Mouse (Mus musculus) erythroblast, adult 5-6 weeks (primary cell): ENCODE data around the gene Prpsap1. TPM values are rescaled to one million over a fixed set of nuclear protein-coding genes. Genes with fewer than 3 reads are reported as not detected.

Source experiments
- ATAC-seq: replicated peaks from 2 replicates; pipeline ENCODE4 v1.8.0; 2016; ENCODE audit warnings: moderate number of reproducible peaks, mild to moderate bottlenecking, moderate TSS enrichment, inconsistent platforms; ENCODE audit not compliant: poor library complexity, low FRiP score, severe bottlenecking
- total RNA-seq, 2 experiments: library from RNA; stranded (forward) in 1 of 2; stranded (reverse) in 1 of 2; fragments of 150-400 nt in 1 of 2; fragments of 200-764, 138-1000 nt in 1 of 2; gene quantifications; 2 replicates each; pipeline versions ENCODE4 v1.2.3 to v1.2.4; 2015 to 2017; ENCODE audit warnings: low replicate concordance in 2 of 2

Gene Prpsap1
- total RNA-seq (2015; ENCODE audit: low replicate concordance) (9.8 and 11.1 TPM in 2 replicates), total RNA-seq (2017; ENCODE audit: low replicate concordance) (9.2 and 14.1 TPM in 2 replicates)

- ATAC-seq = peak; percentile 59
Observed at GRCm38 (mm10) chr11:116493795-116494252, at the start of gene Prpsap1. Gene Prpsap1, minus strand, starts transcription at chr11:116494202.

DNA sequence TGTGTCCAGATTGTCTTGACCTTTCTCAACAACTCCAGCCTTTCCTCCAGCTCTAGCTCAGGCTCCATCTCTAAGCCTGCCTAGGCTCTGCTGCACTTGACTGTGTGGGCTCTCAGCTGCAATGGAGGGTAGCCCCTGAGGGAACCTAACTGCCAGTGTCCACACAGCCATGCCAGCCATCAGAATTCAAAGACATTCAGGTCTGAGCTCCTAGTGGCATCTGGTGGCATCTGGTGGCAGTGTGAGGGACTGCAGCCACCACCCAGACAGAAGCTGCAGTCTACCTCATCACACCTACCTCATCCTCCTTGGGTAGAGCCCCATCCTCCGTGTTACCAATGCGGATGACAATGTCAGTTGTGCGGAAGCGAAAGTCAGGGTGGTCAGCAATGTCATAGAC, 49.1 kb upstream of the Prpsap1 start:
- peak; percentile 33; the same call in 1 of the 2 replicates for ATAC-seq

GRCm38 (mm10) chr11:116541183-116541582, 47.2 kb upstream of the Prpsap1 start:
- no peak for ATAC-seq

GRCm38 (mm10) chr11:116538142-116538735, 44.2 kb upstream of the Prpsap1 start:
- ATAC-seq = peak; percentile 9

DNA sequence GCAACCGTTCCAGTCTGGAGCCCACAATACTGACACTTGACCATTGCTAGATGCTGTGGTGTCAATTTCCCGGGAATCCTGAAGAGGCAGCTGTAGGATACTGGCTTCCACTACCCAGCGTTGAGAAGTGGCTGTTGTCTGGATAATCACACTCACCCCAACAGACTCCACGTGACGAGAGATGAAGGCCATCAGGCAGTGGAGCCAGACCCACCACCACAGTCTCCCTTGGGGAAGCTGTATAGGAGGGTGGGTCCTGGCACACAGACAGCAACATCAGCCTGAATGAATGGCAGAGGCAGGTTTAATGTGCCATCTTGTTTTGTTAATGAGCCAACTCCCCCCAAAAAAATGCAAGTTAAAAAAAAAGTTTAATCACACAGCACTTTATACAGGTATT, 43.4 kb upstream of the Prpsap1 start:
- ATAC-seq = no peak

DNA sequence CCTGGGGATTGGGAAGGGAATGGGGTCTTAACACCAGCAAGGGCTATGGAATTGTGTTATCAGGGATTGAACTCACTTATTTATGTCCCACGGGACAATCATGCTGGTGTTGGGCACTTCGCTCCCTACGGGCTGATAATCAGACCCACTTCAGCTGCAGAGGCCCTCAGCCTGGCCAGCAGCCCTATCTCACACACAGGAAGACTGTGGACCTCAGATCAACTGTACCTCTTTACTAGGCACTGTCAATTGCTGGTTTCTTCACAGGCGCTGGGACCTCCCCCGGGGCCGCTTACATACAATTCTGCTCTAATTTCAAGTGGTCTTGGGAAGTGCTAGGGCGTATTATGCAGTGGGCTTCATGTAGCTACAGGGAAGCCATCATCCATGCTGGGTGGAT, 42.7 kb upstream of the Prpsap1 start:
- 0 out of 2 replicates have a peak, but pooled peaks have one; percentile 7 for ATAC-seq

GRCm38 (mm10) chr11:116534154-116534865, 40.3 kb upstream of the Prpsap1 start:
- ATAC-seq = peak; percentile 42

DNA sequence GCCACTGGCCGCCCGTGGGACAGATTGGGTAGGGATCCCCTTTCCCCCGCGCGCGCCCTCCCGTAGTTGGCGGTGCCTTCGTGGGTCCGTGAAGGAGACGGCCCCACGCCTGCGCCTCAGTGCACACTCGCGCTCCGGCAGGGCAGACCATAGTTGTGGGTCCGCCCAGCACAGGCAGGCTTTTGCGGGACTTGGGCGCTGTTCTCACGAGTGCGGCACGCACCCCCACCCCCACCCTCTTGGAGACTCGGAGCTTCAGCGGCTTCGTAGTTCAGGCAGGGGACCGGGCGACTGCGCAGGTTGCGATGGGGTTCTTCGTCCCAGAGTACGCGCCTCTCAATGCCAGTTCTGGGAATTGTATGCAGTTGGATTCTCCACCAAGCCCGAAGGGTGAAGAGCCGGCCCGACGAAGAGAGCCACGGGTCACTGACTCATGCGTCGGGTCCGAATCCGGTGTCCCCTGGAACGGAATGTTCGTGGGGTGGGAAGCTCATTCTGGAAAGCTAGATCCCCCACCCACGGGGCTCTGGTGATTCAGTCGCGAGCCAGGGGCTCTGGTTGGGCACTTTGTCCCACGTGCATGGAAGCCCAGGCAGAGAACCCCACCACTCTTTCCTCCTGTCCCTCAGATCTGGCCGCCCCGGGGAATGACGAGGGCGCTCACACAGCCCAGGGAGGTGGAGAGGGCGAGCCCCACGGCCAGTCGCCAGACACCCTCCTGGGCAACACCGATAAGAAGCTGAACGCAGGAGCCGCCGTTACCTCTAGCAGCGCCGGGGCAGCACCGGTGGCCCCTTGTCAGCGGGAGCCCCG, 39.5 kb upstream of the Prpsap1 start:
- ATAC-seq = peak; percentile 50

- peak; percentile 40 for ATAC-seq
Observed at GRCm38 (mm10) chr11:116532810-116533338, 38.9 kb upstream of the Prpsap1 start.

DNA sequence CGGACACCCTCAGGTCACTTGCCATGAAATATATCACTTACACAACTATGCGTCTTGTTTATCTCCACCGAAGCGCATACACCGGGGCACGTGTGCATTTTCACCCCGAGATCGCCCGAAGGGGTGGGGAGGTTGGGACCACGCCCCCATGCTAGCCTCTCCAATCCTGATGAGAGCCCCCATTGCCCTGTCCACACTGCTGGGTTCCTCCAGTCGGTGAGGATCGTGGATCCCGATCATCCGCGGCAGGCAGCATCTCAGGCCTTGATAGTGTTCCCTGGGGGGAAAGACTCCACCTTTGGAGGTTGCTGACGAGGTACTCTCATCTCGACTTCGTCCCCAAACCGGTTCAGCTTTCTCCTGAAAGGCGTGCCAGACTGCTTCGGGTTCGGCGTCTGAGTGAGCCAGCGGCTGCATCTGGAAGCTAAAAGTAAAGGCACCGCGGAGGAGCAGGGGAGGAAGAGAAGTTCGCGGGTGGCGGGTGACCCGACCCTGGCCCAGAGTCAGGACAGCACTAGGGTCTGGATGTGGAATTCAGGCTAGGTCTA, 38.3 kb upstream of the Prpsap1 start:
- peak; percentile 26 for ATAC-seq

DNA sequence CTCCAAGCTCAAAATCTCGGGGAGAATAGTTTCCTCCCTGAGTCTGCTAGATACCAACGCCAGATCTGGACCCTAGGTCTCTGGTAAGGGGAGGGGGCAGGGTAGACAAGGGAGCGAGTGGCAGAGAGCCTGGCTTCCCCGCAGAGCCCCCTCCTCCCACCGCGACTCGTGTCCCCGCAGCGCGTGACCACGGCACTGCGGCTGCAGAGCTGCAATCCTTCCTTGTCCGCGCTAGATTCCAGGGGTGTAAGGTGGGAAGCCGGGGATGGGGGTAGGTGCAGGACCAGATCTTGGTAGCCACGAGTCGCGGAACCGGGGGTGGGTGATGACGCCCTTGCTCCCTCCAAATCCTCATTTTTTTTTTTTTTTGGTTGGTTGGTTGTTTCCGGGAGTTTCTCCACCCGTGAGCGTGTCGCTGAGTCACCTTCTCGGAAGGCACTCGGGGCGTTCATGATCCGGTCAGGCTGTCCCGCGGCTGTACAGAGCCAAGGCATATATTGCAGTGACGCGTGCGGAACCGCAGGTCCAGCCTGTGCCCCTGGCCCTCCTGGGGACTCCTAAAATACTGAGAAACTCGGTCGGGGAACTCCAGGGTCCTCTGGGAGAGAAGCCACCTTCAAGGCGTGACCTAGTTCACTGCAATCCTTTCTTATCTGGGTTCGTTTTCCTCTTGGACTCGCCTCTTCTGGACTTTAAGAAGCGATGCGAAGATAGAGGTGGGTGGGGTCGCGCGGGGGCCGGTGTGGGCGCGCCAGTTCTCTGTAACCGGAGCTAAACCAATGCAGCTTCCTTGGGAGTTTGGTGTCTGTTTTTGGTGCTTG, 37.6 kb upstream of the Prpsap1 start:
- no peak for ATAC-seq

DNA sequence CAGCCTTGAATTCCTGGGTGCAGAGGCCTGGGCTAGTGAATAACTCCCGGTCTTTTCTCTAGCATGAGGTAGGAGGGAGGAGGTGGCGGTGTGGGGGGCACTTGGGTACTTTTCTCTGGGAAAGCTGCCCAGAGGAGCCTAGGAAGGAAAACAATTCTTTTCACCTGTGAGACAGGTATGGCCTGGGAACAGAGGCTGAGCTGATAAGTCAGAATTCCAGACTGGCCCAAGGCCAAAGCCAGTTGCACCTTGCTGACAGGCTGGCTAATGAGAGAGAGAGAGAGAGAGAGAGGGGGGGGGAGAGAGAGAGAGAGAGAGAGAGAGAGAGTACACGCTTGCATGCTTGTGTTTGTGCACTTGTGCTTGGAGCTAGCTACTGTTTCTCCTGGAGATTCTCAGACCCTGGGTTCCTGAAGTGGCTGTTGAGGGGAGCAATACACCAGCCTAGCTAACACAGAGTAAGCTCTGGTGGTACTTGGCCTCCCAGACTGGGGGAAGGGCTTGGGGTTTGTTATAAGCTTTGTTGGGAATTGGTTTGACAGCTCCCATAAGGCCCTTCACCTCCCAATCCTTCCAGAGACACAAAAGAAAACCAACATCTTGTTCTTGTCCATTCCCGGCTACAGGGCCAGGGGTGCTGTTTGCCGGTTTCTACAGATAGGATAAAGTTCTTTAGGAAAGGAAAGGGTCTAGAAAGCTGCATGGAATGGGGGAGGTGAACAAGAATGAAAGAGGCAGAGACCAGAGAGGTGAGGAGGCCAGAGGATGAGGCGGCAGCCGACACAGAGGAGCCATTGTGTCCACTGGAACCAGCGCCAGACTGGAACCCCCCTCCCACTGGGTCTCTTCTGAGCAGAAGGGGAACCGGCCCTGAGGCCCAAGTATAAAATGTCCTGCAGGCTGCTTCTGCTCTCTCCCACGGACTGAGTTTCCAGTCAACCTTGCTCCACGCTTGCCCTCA, 36.5 kb upstream of the Prpsap1 start, which contains the start of gene Sphk1:
TSS of gene Sphk1 (plus strand) at position 739 of the 961 bp plus-strand sequence.
- ATAC-seq = no peak

- ATAC-seq = no peak
Observed at GRCm38 (mm10) chr11:116528636-116529320, 34.8 kb upstream of the Prpsap1 start.

- ATAC-seq = no peak
Observed at GRCm38 (mm10) chr11:116523699-116524189, 29.7 kb upstream of the Prpsap1 start.

- ATAC-seq = no peak
Observed at GRCm38 (mm10) chr11:116522886-116523698, 29.1 kb upstream of the Prpsap1 start.

DNA sequence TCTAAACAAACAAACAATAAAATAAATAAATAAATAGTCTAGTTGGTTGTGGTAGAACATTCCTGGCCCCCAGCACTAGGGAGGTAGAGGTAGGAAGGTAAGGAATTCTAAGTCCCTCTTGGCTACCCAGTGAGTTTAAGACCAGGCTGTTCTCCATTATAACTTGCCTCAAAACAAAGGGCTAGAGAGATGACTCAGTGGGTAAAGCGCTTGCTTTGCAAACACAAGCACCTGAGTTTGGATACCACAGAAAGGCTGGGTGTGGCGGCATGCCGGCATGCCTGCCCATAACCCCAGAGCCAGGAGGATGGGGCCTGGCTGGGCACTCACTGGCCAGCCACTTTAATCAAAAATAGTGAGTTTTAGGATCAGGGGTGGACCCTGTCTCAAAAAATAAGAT, 28.0 kb upstream of the Prpsap1 start:
- no peak for ATAC-seq
